Mouse (Mus musculus): ENCODE measurements around the gene Gm36210. TPM values are rescaled to one million over a fixed set of nuclear protein-coding genes. Genes with fewer than 3 reads are reported as not detected.

Gm36210 gene
- polyA plus RNA-seq, 1 experiment, result not detected

DNA sequence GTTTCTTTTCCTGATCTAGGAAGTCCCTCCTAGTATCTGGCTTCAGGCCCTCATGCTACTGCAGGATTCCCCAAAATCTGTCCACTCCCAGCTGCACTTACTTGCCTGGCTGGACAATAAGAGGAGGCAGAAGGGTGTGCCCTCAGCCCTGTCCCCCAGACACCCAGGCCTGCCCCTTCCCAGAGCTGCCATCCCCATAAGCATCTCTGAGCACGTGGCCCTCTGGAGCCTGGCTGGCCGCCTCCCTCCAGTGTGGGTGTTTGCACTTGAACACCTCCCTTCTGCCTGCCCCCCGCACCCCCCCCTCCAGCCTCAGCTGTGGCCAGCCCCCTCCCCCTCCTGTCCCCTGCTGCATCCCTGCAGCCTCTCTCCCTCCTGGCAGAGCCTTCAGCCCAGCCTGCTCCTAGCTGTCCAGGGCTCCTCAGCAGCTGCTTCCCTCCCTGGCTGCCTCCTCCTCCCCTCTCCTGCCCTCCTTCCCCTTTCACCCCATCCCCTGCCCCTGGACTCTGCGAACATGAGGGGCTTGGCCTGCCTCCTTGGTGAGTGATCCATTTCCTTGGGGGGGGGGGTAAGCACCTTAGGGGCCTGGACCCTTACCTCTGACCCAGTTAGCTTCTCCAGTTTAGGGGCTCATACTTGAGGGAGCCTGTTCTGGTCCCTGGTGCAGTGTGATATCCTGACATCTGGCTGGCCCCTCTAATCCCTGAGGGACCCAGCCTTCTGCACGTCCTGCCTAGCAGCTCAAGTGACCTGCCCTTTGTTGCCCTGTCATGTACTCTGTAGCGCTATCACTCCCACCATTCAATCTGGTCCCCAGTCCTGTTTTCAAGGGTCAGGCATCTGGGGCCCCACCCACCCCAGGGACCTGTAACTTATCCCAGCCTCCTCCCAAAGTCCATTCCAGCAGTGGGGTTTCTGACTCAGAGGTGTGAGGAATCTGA is 19.4 kb upstream of the Gm36210 start, which contains the start of gene Ssc5d:
Gene Ssc5d, plus strand, starts transcription at position 345 of the 941 bp plus-strand sequence.
- H3K27ac ChIP-seq (ENCODE audit: control insufficient read depth, insufficient read depth, low read depth, low read length, poor library complexity), result no peak within 1 kb of the TSS

DNA sequence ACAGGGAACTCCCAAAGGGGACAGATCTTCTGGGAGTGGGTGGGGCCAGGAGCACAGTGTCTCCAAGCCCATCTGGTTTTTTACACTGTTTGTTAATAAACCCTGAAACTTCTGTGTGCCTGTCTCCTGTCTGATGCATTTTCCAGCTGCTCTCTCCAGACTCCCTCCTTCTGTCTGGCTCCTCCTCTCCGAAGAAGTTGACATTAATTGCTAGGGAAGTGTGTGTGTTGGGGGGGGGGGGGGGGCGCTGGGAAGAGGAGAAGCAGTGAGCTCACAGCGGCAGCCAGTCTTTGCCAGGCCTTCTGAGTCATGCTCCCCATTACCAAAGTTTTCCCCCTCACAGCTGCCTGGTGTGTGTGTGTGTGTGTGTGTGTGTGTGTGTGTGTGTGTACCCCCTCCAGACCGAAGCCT is 18.6 kb upstream of the Gm36210 start:
- WGBS, result 14% methylated on average over 4 of the region's 4 CpGs
- no peak overlapping the region for H3K27ac ChIP-seq (ENCODE audit: control insufficient read depth, insufficient read depth, low read depth, low read length, poor library complexity)

More for the DNA sequence above, 19.4 kb upstream of the Gm36210 start, which contains the start of gene Ssc5d:
- TF ChIP-seq POLR2A (IDR thresholded peaks at IDR 0.05; ENCODE audit: borderline replicate concordance, control insufficient read depth, low read depth, low read length) (no peak), CTCF (IDR thresholded peaks at IDR 0.05; ENCODE audit: control insufficient read depth, insufficient read depth, low read length) (no peak)
- Histone ChIP-seq H3K4me3 (replicated peaks; ENCODE audit: control insufficient read depth, low read depth, low read length) (no peak within 1 kb of the TSS), H3K4me1 (ENCODE audit: control insufficient read depth, insufficient read depth, low read length) (no peaks in the 10 kb centered on the region)
- 36% methylated on average over 5 of the region's 6 CpGs for WGBS

GRCm38 (mm10) chr7:4924483-4924882 is 18.2 kb upstream of the Gm36210 start:
- TF ChIP-seq CTCF (IDR thresholded peaks at IDR 0.05; ENCODE audit: control insufficient read depth, insufficient read depth, low read length) (no peak), POLR2A (IDR thresholded peaks at IDR 0.05; ENCODE audit: borderline replicate concordance, control insufficient read depth, low read depth, low read length) (no peak)
- Histone ChIP-seq H3K27ac (ENCODE audit: control insufficient read depth, insufficient read depth, low read depth, low read length, poor library complexity) (no peak overlapping the region), H3K4me1 (ENCODE audit: control insufficient read depth, insufficient read depth, low read length) (no peaks in the 10 kb centered on the region), H3K4me3 (replicated peaks; ENCODE audit: control insufficient read depth, low read depth, low read length) (no peak overlapping the region)
- WGBS, result 3% methylated on average over 4 of the region's 4 CpGs

More for the DNA sequence above, 18.6 kb upstream of the Gm36210 start:
- TF ChIP-seq CTCF (IDR thresholded peaks at IDR 0.05; ENCODE audit: control insufficient read depth, insufficient read depth, low read length) (no peak), POLR2A (IDR thresholded peaks at IDR 0.05; ENCODE audit: borderline replicate concordance, control insufficient read depth, low read depth, low read length) (no peak)
- H3K4me1 ChIP-seq (ENCODE audit: control insufficient read depth, insufficient read depth, low read length), result no peaks in the 10 kb centered on the region
- no peak overlapping the region for H3K4me3 ChIP-seq (replicated peaks; ENCODE audit: control insufficient read depth, low read depth, low read length)

- TF ChIP-seq CTCF (IDR thresholded peaks at IDR 0.05; ENCODE audit: control insufficient read depth, insufficient read depth, low read length) (no peak), POLR2A (IDR thresholded peaks at IDR 0.05; ENCODE audit: borderline replicate concordance, control insufficient read depth, low read depth, low read length) (no peak)
- 7% methylated on average over 37 of the region's 37 CpGs for WGBS
- H3K27ac ChIP-seq (ENCODE audit: control insufficient read depth, insufficient read depth, low read depth, low read length, poor library complexity), result no peak overlapping the region
- H3K4me3 ChIP-seq (replicated peaks; ENCODE audit: control insufficient read depth, low read depth, low read length), result no peak overlapping the region
- H3K4me1 ChIP-seq (ENCODE audit: control insufficient read depth, insufficient read depth, low read length), result no peaks in the 10 kb centered on the region
Observed at GRCm38 (mm10) chr7:4923586-4924364, 17.5 kb upstream of the Gm36210 start.

DNA sequence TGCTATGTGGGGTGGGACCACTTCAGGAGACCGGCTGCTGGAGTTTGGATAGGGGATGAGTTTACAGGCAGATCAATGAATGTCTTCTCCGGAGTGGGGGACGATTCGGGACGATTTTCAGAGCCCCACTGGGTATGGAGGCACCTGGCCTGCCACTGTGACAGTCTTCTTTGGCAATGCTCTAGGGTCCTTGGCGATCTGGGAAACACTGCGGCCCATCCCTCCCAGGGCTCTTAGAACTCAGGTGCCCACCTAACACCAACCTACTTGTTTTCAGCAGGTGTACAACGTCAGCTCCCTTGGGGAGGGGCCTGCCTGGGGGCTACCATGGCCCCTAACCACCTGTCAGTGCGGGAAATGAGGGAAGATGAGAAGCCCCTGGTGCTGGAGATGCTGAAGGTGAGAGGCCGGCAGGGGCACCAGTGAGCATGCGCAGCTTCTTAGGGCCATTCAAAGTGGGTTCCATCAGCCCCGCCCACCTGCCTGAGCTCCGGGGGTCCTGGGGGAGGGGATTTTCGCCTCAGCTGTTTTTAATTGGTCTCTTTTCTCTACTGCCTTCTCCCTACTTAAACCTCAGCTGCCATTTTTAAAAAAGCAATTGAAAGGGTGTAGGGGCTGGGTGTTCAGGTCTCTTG is 16.7 kb upstream of the Gm36210 start:
- no peak for TF ChIP-seq POLR2A (IDR thresholded peaks at IDR 0.05; ENCODE audit: borderline replicate concordance, control insufficient read depth, low read depth, low read length)
- no peak for TF ChIP-seq CTCF (IDR thresholded peaks at IDR 0.05; ENCODE audit: control insufficient read depth, insufficient read depth, low read length)
- Histone ChIP-seq H3K27ac (ENCODE audit: control insufficient read depth, insufficient read depth, low read depth, low read length, poor library complexity) (no peak overlapping the region), H3K4me3 (replicated peaks; ENCODE audit: control insufficient read depth, low read depth, low read length) (no peak overlapping the region), H3K4me1 (ENCODE audit: control insufficient read depth, insufficient read depth, low read length) (no peaks in the 10 kb centered on the region)
- WGBS, result 2% methylated on average over 14 of the region's 14 CpGs

- Histone ChIP-seq H3K27ac (ENCODE audit: control insufficient read depth, insufficient read depth, low read depth, low read length, poor library complexity) (no peak overlapping the region), H3K4me1 (ENCODE audit: control insufficient read depth, insufficient read depth, low read length) (no peaks in the 10 kb centered on the region), H3K4me3 (replicated peaks; ENCODE audit: control insufficient read depth, low read depth, low read length) (no peak overlapping the region)
- TF ChIP-seq CTCF (IDR thresholded peaks at IDR 0.05; ENCODE audit: control insufficient read depth, insufficient read depth, low read length) (no peak), POLR2A (IDR thresholded peaks at IDR 0.05; ENCODE audit: borderline replicate concordance, control insufficient read depth, low read depth, low read length) (no peak)
- WGBS, result 2% methylated on average over 14 of the region's 14 CpGs
Observed at GRCm38 (mm10) chr7:4922508-4922907, 16.2 kb upstream of the Gm36210 start.

DNA sequence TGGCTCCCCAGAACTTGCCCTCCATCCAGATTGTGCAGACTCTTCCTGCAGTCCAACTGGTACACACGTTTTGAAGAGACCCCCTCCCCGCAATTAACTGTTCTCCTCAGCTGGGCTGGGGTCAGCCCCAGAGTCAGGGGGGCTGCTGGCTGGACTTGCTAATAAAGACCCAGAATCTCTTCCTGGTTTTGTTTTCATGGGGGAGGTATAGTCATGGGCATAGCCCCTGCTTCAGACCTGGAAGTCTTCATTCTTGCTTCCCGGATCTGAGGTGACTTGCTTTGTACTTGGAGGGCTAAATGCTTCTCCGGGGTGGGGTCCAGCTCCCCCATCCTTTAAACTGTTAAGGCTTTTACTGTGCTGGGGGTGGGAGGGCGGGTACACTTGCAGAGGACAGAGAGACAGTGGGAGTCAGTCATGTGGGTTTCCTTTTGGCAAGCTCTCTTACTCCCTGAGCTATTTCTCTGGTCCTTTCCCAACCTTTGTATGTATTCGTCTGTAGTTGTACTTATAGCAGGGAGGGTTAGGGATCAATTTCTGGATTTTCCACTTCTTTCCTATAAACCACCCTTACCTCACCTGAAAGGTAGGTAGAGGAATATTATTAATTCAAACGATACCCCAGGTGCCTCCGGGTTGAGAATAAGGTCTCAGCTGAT is 15.6 kb upstream of the Gm36210 start, which contains the start of gene Nat14:
Gene Nat14, plus strand, starts transcription at position 205 of the 659 bp plus-strand sequence.
- Histone ChIP-seq H3K4me3 (replicated peaks; ENCODE audit: control insufficient read depth, low read depth, low read length) (no peak within 1 kb of the TSS), H3K27ac (ENCODE audit: control insufficient read depth, insufficient read depth, low read depth, low read length, poor library complexity) (no peak within 1 kb of the TSS), H3K4me1 (ENCODE audit: control insufficient read depth, insufficient read depth, low read length) (no peaks in the 10 kb centered on the region)
- no peak for TF ChIP-seq POLR2A (IDR thresholded peaks at IDR 0.05; ENCODE audit: borderline replicate concordance, control insufficient read depth, low read depth, low read length)
- no peak for TF ChIP-seq CTCF (IDR thresholded peaks at IDR 0.05; ENCODE audit: control insufficient read depth, insufficient read depth, low read length)
- WGBS, result 29% methylated on average over 8 of the region's 8 CpGs

All from bone marrow, adult 2 months (tissue).